Mouse (Mus musculus) CH12.LX (cell line): ENCODE measurements around the gene Creld2.

ENCODE experiments used
- CHD2 ChIP-seq: IDR thresholded peaks from 2 replicates; pipeline ENCODE4 v1.6.1; 2011; ENCODE audit warnings: low read length, improper control_type of control experiment
- CTCF ChIP-seq, 2 experiments: IDR thresholded peaks in 1 of 2; conservative IDR thresholded peaks in 1 of 2; 2 replicates each; pipeline ENCODE4 v1.5.1; 2011 to 2012; ENCODE audit warnings: low read depth in 2 of 2, low read length in 2 of 2, improper control_type of control experiment in 1 of 2, inconsistent platforms in 1 of 2, mild to moderate bottlenecking in 1 of 2, moderate library complexity in 1 of 2
- E2F4 ChIP-seq: IDR thresholded peaks from 2 replicates; pipeline ENCODE4 v1.6.1; 2011; ENCODE audit warnings: low read depth, low read length, improper control_type of control experiment; ENCODE audit not compliant: insufficient replicate concordance
- ELF1 ChIP-seq: IDR thresholded peaks from 2 replicates; pipeline ENCODE4 v1.6.1; 2014; ENCODE audit warnings: low read depth, mild to moderate bottlenecking, inconsistent platforms, low read length, improper control_type of control experiment
- EP300 ChIP-seq: IDR thresholded peaks from 2 replicates; pipeline ENCODE4 v1.6.1; 2011; ENCODE audit warnings: low read length, improper control_type of control experiment
- ETS1 ChIP-seq: conservative IDR thresholded peaks from 2 replicates; pipeline ENCODE4 v1.6.1; 2012; ENCODE audit warnings: low read depth, mild to moderate bottlenecking, inconsistent platforms, low read length, improper control_type of control experiment, moderate library complexity
- IRF4 ChIP-seq: IDR thresholded peaks from 2 replicates; pipeline ENCODE4 v1.6.1; 2014; ENCODE audit warnings: low read depth, mild to moderate bottlenecking, inconsistent platforms, low read length, improper control_type of control experiment
- KAT2A ChIP-seq: IDR thresholded peaks from 2 replicates; pipeline ENCODE4 v1.6.1; 2012; ENCODE audit warnings: low read length, improper control_type of control experiment, inconsistent platforms; ENCODE audit not compliant: insufficient replicate concordance
- MAFK ChIP-seq: IDR thresholded peaks from 2 replicates; pipeline ENCODE4 v1.6.1; 2011; ENCODE audit warnings: low read length, improper control_type of control experiment; ENCODE audit not compliant: insufficient replicate concordance
- POLR2A ChIP-seq: IDR thresholded peaks from 2 replicates; pipeline ENCODE4 v1.6.1; 2011; ENCODE audit warnings: low read depth, mild to moderate bottlenecking, improper control_type of control experiment, low read length
- SMC3 ChIP-seq: IDR thresholded peaks from 2 replicates; pipeline ENCODE4 v1.6.1; 2011; ENCODE audit warnings: low read depth, low read length, improper control_type of control experiment
- UBTF ChIP-seq: IDR thresholded peaks from 2 replicates; pipeline ENCODE4 v1.6.1; 2012; ENCODE audit warnings: low read depth, mild to moderate bottlenecking, inconsistent platforms, low read length, improper control_type of control experiment, moderate library complexity
- ZKSCAN1 ChIP-seq: IDR thresholded peaks from 2 replicates; pipeline ENCODE4 v1.6.1; 2012; ENCODE audit warnings: low read depth, inconsistent platforms, low read length, improper control_type of control experiment, borderline replicate concordance

GRCm38 (mm10) chr15:88814411-88815047 lies 4.9 kb upstream of the Creld2 start:
- TF ChIP-seq E2F4 (no peak), CTCF (conservative IDR thresholded peaks at IDR 0.05 in 1 of 2, IDR thresholded peaks at IDR 0.05 in 1 of 2; ENCODE audit: low read depth in 2 of 2, low read length in 2 of 2) (peak in 1 of 2 experiments; percentile 53; a peak in 2 of 4 replicates), ELF1 (no peak), UBTF (no peak), IRF4 (no peak), ETS1 (no peak), POLR2A (no peak), KAT2A (no peak), MAFK (no peak), ZKSCAN1 (no peak), EP300 (no peak), SMC3 (0 out of 2 replicates have a peak, but pooled peaks have one; percentile 19), CHD2 (no peak)
